Mouse (Mus musculus) liver, embryonic 16.5 days (tissue): ENCODE measurements at regions not wholly inside any gene's neighbourhood (a gene's known extent, or its start where the extent isn't known, plus 50 kb on each side); places are given as distances from the start of the nearest gene placed in this dataset.

ENCODE experiments used
- ATAC-seq: fragments of 200-750 bp; cut with Nextera tagmentation; 2 replicates; pipeline ENCODE4 v1.8.0; 2017; ENCODE audit warnings: low read depth, mild to moderate bottlenecking, moderate number of reproducible peaks, moderate library complexity
- H3K27ac ChIP-seq: fragments of 300-500 bp; sonication (generic); 2 replicates; pipeline ENCODE4 v1.5.1; 2014; ENCODE audit warnings: mild to moderate bottlenecking, low read length
- H3K27me3 ChIP-seq: fragments of 300-500 bp; sonication (generic); 2 replicates; pipeline ENCODE4 v1.6.1; 2014; ENCODE audit warnings: low read depth, low read length, mixed read lengths; ENCODE audit not compliant: control insufficient read depth, insufficient read depth
- H3K36me3 ChIP-seq: fragments of 300-500 bp; sonication (generic); 2 replicates; pipeline ENCODE4 v1.6.1; 2014; ENCODE audit warnings: mild to moderate bottlenecking; ENCODE audit not compliant: control insufficient read depth, insufficient read depth
- H3K4me1 ChIP-seq: fragments of 300-500 bp; sonication (generic); 2 replicates; pipeline ENCODE4 v1.6.1; 2014; ENCODE audit warnings: low read depth, low read length, mixed read lengths; ENCODE audit not compliant: control insufficient read depth
- H3K4me2 ChIP-seq: fragments of 300-500 bp; sonication (generic); 2 replicates; pipeline ENCODE4 v1.6.1; 2014; ENCODE audit warnings: low read depth, low read length, mixed read lengths
- H3K4me3 ChIP-seq: fragments of 300-500 bp; sonication (generic); 2 replicates; pipeline ENCODE4 v1.5.1; 2014; ENCODE audit warnings: low read depth, mild to moderate bottlenecking, low read length
- H3K9ac ChIP-seq: fragments of 300-500 bp; sonication (generic); 2 replicates; pipeline ENCODE4 v1.6.1; 2014; ENCODE audit warnings: low read depth, low read length
- H3K9me3 ChIP-seq: fragments of 300-500 bp; sonication (generic); replicated peaks from 2 replicates; pipeline ENCODE4 v1.6.1; 2016; ENCODE audit warnings: low read length; ENCODE audit not compliant: control insufficient read depth
- WGBS: fragments of 180-500 bp; shearing (Covaris S2); extraction: QIAGEN DNeasy Blood & Tissue Kit; methylation state at CpG from one replicate; pipeline ENCODE4 v1.1.7; 2014; ENCODE audit not compliant: insufficient replicate concordance; 5-methylcytosine and 5-hydroxymethylcytosine counted together

- Histone ChIP-seq H3K9me3 (no peaks in the 10 kb centered on the region), H3K4me3 (no peak overlapping the region), H3K9ac (no peak overlapping the region), H3K27ac (no peak overlapping the region), H3K4me1 (no peaks in the 10 kb centered on the region), H3K27me3 (no peaks in the 10 kb centered on the region), H3K4me2 (no peak overlapping the region), H3K36me3 (no peaks in the 10 kb centered on the region)
- ATAC-seq, result no peak
- WGBS, result 53% methylated on average over 2 of the region's 2 CpGs
Observed at GRCm38 (mm10) chr3:39537515-39537914, 650.8 kb downstream of the Fat4 start.

GRCm38 (mm10) chr3:39540530-39541118, 653.9 kb downstream of the Fat4 start:
- H3K4me3 ChIP-seq, result no peak overlapping the region
- no peaks in the 10 kb centered on the region for H3K9me3 ChIP-seq
- ATAC-seq, result no peak
- 74% methylated on average over 7 of the region's 7 CpGs for WGBS
- H3K4me1 ChIP-seq, result no peaks in the 10 kb centered on the region
- H3K9ac ChIP-seq, result no peak overlapping the region
- H3K36me3 ChIP-seq, result no peaks in the 10 kb centered on the region
- H3K4me2 ChIP-seq, result no peak overlapping the region
- H3K27ac ChIP-seq, result no peak overlapping the region
- H3K27me3 ChIP-seq, result no peaks in the 10 kb centered on the region

GRCm38 (mm10) chr3:39559460-39560041, 672.8 kb downstream of the Fat4 start:
- Histone ChIP-seq H3K4me3 (no peak overlapping the region), H3K36me3 (no peaks in the 10 kb centered on the region), H3K4me1 (no peaks in the 10 kb centered on the region), H3K27ac (no peak overlapping the region), H3K27me3 (no peaks in the 10 kb centered on the region), H3K9me3 (no peaks in the 10 kb centered on the region), H3K4me2 (no peak overlapping the region), H3K9ac (no peak overlapping the region)
- no peak for ATAC-seq
- WGBS, result 61% methylated on average over 3 of the region's 3 CpGs

- Histone ChIP-seq H3K4me3 (no peak overlapping the region), H3K36me3 (no peaks in the 10 kb centered on the region), H3K9me3 (no peaks in the 10 kb centered on the region), H3K27ac (no peak overlapping the region), H3K27me3 (no peaks in the 10 kb centered on the region), H3K4me1 (no peaks in the 10 kb centered on the region), H3K4me2 (no peak overlapping the region), H3K9ac (no peak overlapping the region)
- 63% methylated on average over 1 of the region's 1 CpGs for WGBS
- ATAC-seq, result no peak
Observed at GRCm38 (mm10) chr3:39560951-39561350, 674.2 kb downstream of the Fat4 start.

GRCm38 (mm10) chr3:39571444-39572237, 684.9 kb downstream of the Fat4 start:
- no peak for ATAC-seq
- Histone ChIP-seq H3K9ac (no peak overlapping the region), H3K36me3 (no peaks in the 10 kb centered on the region), H3K27ac (no peak overlapping the region), H3K4me3 (no peak overlapping the region), H3K9me3 (no peaks in the 10 kb centered on the region), H3K4me1 (no peaks in the 10 kb centered on the region), H3K4me2 (no peak overlapping the region), H3K27me3 (no peaks in the 10 kb centered on the region)
- WGBS, result 65% methylated on average over 5 of the region's 5 CpGs

GRCm38 (mm10) chr3:39575200-39575599, 688.5 kb downstream of the Fat4 start:
- no peak for ATAC-seq
- Histone ChIP-seq H3K27me3 (no peaks in the 10 kb centered on the region), H3K9me3 (no peaks in the 10 kb centered on the region), H3K36me3 (no peaks in the 10 kb centered on the region), H3K4me2 (no peak overlapping the region), H3K4me1 (no peaks in the 10 kb centered on the region), H3K9ac (no peak overlapping the region), H3K4me3 (no peak overlapping the region), H3K27ac (no peak overlapping the region)
- WGBS, result 51% methylated on average over 3 of the region's 3 CpGs

- Histone ChIP-seq H3K9me3 (no peaks in the 10 kb centered on the region), H3K27ac (no peak overlapping the region), H3K4me2 (no peak overlapping the region), H3K9ac (no peak overlapping the region), H3K4me1 (no peaks in the 10 kb centered on the region), H3K4me3 (no peak overlapping the region), H3K36me3 (no peaks in the 10 kb centered on the region), H3K27me3 (no peaks in the 10 kb centered on the region)
- WGBS, result 73% methylated on average over 2 of the region's 2 CpGs
- no peak for ATAC-seq
Observed at GRCm38 (mm10) chr3:39591312-39591711, 704.6 kb downstream of the Fat4 start.

GRCm38 (mm10) chr3:39592349-39593117, 705.8 kb downstream of the Fat4 start:
- Histone ChIP-seq H3K4me1 (no peaks in the 10 kb centered on the region), H3K9ac (no peak overlapping the region), H3K4me2 (no peak overlapping the region), H3K9me3 (no peaks in the 10 kb centered on the region), H3K27me3 (no peaks in the 10 kb centered on the region), H3K4me3 (no peak overlapping the region), H3K36me3 (no peaks in the 10 kb centered on the region), H3K27ac (no peak overlapping the region)
- ATAC-seq, result no peak
- 72% methylated on average over 4 of the region's 4 CpGs for WGBS
